Mouse (Mus musculus): ENCODE results near the gene Tpra1.

The Tpra1 gene

DNA sequence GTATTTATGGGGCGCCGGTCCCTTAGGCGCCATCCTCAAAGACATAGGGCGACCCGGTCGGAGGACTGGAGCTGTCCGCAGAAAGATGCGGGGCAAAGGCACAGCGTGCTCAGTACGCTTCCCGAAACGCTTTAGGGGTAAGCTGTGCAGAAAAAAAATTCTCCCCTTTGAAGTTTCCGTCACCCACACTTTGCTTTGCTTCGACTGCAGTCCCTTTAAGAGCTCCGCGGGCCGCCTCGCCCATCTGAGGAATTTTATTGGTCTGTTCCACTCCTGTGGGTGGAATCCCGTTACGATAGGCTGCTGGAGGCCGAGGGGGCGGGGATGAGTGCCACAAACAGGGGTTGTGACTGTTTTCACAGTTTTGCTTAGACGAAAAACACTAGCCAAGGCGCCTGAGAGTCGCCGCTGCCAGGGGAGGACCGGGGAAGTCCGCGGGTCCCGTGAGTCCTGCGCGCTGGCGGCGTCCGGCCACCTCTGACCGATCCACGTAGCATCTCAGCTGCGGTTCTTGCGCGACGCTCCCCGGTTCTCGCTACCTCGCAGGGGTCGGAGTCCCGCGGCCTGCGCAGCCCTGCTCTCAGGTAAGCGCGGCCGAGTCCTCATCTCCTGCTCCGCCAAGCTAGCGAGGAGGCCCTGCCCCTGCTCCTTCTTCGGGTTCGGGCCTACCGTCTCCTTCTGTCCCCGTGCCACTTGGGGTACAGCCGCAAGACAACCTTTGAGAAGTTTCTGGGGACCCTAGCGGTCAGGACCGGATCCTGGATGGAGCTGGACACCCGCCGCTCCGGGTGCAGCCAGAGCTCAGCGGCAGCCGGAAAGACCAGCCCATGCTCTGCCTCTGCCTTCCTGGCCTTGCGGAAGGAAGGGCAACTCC lies at the start of gene Tpra1:
Gene Tpra1, plus strand, starts transcription at position 305 of the 874 bp plus-strand sequence.
- peak; percentile 94 for DNase-seq

DNA sequence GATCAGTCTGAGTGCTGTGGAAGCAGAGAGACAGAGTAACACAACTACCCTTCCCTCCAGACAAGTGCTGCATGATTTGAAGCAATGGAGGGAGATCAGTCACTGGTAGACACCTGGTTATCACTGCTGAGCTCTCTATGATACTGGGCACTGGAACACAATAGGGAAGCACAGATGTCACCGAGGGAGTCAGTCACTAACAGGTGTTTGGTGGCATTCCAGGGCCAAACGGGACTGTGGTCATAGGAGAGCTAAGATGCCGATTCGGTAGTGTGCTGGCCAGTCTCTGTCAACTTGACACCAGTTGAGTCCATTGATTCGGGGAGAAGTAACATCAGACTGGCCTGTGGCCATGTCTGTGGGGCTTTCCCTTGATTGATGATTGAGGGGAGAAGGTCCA lies 47.5 kb upstream of the Tpra1 start:
- no peak for DNase-seq

DNA sequence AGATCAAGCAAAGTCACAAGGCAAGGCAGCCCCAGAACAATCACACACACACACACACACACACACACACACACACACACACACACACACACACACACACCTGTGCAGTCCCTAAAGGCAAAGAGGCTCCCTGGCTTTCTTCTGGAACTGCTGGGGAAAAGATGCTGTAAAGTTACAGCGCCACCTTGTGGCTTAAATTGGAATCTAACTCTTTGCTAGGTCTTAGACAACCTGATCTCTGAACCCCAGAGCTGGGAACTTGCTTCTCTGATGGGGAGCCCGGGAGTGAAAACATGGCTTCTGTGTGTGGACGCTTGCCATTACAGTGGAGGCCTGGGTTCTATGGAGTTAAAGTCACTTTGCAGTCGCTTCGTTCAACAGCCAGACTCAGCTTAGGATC lies 46.4 kb upstream of the Tpra1 start:
- DNase-seq, result peak; percentile 50

DNA sequence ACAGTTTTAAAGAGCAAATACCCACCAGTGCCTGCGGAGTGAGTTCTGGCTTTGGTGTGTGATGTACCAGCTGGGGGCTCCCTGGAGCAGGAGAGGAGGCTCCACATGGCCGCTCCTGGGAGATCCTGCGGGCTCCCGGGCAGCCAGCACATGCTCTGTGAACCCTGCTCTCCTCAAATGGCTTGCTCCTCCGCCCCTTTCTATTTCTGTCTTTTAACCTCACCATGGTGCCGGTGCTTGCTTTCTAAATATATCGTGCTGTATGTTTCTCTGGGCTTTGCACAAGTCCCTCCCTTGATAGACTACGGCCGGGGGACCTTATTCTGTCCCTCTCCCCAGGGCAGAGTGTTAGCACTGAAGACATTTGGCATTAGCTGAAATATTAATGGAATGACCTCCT lies 44.8 kb upstream of the Tpra1 start:
- no peak for DNase-seq

DNA sequence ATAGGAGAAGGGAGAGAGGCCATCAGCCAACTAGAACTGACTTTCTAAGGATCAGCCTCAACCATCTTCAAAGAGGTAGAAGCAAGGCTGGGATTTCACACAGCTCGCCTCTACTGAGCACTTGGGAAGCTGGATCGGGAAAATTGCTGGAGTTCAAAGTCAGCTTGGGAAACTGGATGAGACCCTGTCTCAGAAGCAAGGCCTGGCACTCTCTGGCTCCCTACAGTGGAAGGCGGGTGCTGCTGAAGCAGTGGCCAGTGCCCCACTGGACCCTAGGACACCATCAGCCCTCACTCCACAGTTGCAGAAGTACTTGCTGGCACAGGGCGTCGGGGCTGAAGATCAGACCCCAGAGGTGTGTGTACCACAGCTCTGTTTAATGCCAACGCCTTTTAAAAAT lies 44.2 kb upstream of the Tpra1 start:
- no peak for DNase-seq

DNA sequence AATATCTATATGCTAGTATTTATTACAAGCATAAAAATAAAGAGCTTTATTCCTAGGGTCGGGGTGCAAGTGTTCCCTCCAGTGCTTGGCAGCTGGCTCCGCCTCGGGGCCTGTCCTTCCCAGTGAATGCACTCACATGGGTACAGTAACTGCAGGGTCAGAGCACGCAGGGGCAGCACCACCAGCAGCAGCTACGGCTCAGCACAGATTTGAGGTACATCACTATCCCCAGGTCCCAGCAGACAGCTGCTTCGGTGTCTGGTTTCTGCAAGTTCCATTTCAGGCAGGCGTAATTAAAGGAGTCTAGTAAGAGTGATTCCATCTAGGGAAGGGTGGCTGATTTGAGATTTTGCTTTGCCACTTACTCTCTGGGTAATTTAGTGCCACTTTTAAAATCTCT lies 43.7 kb upstream of the Tpra1 start:
- DNase-seq, result no peak

DNA sequence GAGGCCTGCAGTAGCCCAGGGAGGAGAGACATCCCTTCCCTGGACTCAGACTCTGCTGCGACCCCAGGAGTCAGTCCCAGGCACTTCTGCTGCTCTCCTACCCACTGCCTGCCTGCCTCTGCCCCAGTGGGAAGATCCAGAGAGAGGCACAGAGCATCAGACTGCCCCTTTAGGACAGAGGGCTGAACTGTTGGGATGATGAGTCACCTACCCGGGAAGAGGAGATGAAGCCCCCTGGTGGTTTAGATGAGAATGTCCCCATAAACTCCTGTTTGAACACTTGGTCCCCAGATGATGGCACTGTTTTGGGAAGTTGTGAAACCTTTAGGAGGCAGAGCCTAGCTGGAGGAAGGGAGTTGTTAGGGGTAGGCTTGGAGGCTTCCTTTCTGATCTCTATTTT lies 41.1 kb upstream of the Tpra1 start:
- DNase-seq, result peak; percentile 33

DNA sequence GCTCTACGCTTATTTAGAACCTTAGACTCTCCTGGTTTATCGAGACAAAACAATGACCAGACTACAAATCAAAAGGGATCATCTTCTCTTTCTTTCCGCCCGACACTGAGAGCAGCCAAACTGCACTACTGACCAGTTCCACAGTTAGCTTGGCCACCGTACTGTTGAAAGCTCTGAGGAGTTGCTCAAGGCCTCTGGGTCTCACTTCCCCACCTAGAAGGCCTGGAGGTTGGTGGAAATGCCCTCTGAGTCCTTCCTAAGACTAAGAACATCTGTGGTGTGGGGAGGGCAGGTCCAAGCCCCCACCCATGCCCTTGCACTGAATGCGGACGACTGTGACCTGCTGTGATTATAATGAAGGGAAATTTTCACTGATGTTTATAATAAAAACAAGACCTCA lies 36.3 kb upstream of the Tpra1 start:
- DNase-seq, result no peak

DNA sequence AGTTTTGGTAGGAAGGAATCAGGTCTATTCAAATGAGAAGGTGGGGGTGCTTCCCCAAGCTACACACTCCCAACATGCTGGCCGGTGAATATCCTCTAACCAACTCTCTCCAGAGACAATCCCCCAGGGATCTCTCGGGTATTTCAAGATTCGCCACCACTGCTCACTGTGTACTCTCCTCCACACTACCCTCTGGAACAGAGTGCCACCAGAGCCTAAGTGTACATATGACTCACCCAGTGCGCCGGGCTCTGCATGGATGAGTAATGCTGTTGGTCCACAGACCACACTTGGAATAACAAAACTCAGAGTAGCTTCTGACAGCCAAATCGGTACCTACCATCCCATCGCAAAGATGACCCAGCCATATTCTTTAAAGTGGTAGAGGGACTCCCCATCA lies 32.6 kb upstream of the Tpra1 start:
- DNase-seq, result no peak

DNA sequence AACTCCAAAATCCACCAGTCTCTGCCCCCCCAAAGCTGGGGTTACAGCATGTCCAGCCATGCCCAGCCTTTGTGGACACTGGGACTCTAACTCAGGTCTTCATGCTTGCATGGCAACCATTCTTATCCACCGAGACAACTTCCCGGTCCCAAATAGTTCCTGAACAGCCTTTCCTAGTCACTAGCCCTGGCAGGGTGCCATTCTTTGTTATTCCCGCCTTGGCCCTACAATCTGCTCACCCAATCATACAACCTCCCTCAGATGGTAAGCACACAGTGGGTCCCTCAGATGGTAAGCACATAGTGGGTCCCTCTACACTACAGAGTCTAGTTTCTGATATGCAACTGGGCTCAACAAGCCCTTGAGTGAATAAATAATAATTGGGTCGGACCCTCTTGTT lies 31.5 kb upstream of the Tpra1 start:
- DNase-seq, result no peak

DNA sequence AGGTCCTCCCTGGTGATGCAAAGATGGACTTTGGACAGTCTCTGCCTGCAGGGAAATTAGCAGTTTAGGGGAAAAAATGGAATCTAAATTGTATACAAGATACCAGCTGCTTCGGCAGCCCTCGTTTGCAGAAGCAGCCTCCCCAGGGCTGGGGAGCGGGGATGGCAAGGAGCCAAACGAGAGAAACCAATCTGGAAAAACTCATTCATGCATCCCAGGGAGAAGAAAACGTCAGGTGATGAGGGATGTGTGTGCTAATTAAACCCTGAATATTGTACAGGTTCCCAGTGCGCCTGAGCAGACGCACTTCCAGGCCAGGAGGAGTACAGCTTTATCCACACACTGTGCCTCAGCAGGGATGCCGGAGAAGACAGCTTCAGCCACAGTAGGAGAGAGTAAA lies 30.5 kb upstream of the Tpra1 start:
- no peak for DNase-seq

DNA sequence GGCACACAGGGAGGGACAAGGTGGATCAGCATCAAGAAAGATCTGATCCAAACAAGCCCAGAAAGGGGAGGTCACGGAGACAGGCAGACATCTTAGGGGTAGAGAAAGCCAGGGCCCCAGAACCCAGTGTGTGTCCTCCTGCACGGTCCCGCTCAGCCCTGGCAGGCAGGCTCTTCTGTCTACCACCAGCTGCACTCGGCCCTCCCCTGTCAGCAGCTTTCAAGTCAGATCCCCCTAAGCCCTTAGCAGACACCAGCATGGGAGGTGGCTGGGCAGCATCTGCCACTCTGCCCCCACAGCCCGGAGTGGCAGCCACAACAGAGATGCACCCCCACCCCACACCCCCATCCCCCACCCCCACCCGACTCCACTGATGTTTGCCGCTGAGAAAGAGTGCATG lies 29.2 kb upstream of the Tpra1 start:
- peak; percentile 51 for DNase-seq

DNA sequence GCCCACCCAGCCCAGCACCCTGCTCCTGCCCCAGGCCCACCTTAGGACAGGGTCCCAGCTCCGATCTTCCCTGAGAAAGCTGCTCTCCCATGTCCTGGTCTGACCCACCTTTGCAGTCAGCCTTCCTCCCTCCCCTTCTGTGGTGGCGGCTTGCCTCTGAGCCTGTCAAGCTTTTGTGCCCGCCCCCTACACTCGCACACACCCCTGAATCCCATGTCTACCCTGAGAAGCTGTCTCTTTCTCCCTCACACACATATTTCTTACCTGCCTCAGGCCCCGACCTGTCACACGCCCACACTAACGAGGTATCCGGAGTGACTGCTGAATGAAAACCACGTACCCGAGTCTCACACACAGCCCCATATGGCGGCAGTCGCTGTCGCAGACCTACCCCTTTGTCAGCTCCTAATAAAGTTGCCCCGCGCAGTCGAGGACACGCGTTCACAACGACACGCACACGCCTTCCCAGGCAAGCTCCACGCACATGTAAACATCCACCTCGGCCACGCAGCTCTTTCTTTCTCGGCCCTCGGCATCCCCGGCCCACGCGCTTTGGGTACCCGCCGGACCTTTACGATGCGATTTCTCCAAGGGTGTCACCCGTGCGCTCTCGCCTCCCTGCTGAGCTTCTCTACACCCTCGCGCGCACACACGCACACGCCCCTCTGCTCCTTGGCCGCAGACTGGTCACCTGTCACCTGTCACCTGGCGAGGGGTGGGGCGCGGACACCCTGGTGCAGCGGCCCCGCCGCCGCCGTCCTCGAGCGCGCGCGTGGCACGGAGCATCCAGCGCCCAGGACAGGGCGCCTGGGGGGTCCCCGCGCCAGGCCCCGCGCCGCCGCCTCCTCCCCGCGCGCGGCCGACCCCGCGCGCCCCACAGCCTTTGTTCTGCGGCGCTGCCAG lies 27.8 kb upstream of the Tpra1 start:
- DNase-seq, result peak; percentile 32

DNA sequence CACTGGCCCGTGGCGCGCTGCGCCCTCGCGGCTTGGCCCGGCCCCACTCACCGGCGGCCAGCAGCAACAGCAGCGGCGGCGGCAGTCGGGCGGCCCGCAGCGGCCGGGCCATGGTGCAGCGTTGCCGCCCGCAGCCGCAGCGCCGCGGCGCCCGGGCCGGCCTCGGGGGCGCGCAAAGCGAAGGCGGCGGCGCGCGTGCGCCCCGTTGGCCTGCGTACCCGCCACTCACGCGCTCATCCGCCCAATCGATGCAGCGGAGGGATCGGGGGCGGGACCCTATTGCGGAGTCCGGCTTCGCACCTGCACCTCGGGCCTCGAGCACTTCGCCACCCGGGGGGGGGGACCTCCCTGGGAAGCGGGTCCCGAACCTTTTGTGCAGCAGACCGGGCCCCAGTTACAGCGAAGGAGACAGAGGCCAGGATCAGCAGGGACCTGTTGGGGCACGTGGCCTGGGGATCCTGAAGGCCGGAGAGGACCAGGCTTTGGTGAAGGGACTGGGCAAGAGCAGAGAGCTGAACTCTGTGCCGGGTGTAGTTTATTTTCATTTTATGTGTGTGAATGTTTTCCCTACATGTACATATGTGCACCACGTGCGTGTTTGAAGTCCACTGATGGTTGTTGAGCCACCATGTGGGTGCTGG lies 27.1 kb upstream of the Tpra1 start, which contains the start of gene Podxl2:
Gene Podxl2, minus strand, starts transcription at position 177 of the 641 bp plus-strand sequence.
- DNase-seq, result peak; percentile 78

DNA sequence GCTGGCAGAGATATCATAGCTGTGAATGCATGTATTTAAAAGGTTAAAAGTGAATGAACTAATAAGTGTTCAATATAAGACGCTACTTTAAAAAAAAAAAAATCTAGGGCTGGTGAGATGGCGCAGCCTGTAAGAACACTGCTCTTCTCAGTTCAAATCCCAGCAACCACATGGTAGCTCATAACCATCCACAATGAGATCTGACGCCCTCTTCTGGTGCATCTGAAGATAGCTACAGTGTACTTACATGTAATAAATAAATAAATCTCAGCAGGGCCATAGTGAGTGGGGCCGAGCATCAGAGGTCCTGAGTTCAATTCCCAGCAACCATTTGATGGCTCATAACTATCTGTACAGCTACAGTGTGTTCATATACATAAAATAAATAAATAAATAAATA lies 22.6 kb upstream of the Tpra1 start:
- no peak for DNase-seq

DNA sequence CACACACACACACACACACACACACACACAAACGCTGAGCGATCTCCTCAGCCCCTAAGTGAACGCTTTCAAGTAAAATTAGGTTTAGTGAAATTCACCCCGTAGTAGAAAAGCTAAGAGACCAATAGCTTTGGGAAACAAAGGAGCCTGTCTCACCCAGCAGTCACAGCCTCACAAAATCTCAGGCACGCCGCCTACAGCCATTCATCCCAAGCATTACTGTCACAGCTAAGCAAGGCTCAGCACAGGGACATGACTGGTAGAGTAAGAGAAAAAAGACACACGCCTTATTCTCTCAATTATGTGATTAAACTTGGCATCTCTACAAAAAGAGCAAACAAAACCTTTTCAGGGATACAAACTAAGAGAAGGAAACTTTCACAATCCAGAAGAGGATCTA lies 20.7 kb upstream of the Tpra1 start:
- DNase-seq, result no peak

DNA sequence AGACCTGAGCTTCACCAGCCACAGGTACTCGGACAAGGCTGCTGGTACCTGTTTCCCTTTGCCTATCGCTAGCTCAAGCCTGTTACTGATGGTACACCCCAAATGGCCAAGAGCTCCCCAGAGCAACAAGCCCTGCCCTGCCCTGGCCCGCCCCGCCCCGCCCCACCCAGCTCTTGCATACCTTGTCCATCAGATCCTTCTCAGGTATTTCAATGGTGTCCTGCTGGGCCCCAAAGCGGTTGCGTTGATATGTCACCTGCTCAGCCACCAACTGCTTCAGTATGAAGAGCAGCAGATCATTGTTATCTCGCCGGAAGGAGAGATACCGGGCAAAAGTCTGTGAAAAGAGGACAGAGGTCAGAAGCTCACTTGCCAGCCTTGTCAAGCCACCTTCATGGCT lies 17.9 kb upstream of the Tpra1 start:
- no peak for DNase-seq

DNA sequence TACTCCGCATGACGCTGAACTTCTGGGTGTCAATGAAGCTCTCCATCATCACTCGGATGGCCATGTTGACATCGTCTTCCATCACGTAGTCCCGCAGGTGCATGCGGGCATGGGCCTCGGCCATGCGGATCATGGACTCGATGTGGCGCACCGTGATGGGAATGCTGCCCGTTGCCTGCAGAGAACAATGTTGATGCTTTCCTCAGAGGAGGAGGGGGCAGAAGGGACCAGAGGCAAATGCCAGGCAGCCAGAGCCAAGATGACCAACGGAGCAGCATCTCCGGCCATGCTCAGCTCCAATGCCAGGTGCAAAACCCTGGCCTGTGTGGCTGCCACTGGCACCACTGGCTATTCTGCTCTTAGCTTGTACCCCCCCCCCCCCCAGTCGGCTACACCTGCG lies 17.4 kb upstream of the Tpra1 start:
- no peak for DNase-seq

DNA sequence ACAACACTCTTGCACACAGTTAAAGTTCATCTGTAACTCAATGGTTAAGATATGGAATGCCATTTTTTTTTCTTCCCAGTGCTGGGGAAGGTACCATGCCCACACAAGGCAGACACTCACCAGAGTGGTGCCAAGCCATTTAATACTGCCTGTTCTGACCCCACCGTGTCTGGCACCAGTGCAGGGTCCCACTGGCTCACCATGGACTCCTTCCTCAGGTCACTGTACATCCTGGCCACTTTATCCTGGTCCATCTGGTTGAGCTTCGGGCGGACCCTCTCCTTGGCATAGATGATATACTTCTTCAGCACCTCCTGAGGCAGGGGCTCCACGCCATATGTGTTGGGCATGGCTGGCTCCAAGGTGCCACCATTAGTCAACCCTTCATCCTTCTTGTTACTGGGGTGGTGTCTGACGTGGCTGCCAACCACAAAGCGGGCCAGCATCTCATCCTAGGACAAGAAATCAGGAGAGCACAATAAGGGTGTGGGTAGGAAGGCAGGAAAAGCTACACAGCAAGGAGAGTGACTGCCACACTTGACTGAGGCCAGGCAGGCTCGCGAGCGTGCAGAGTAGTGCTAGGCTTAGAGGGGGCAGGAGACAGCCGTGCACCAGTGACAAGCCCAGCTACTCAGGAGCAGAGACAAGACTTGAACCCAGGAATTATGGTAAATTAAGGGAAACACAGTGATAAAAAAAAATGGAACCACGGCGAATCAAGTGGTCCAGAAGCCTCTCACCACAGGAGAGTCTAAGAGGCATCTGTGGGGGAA lies 16.2 kb upstream of the Tpra1 start:
- no peak for DNase-seq

DNA sequence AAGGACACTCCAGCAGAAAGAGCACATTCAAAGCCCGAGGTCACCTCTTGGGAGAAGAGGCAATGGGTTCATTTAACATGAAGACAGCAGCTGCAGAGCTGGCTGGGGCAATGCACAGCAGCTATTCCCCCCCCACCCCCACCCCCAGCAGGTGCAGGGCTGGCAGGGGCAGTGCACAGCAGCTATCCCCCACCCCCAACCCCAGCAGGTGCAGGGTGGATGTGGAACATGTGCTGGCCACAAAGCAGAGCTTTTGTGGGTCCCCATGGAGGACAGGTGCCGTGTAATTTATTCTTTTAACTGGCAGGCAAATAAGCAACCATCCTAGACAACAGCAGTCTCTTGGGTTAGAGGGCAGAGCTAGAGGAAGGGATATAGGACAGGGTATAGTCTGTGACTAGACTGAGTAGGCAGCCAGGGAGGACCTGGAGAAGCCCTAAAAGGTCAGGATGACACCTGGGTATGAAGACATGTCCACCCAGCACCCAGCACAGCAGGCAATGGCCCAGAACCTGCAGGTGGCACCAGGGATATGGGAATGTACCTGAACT lies 15.6 kb upstream of the Tpra1 start:
- peak; percentile 80 for DNase-seq

DNA sequence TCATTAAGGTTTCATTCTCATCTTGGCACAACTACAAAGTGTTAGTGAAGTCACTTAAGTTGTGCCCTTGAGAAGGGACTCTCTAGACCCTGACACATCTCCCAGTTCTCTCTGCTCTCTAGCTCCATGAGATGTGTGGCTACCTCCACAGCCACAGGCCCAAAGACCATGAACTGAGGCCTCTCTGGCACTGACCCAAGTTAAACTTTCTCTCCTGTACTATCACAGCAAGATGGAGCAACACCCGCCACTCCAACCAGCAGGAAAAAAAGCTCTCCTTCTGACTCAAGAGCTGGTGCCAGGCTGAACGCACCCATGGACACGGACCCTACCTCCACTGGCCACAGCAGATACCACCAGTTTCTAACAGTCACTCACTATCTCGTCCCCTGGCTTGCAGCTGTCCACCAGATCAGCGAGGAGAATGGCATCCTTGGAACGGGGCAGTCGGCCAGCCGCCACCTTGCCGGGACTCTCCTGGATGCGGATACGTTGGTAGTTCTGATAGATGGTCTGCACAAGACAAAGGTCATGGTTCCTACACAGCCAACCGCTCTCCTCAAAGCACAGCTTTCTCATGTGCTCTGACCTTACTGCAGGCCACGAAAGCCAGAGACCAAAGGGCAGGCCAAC lies 12.5 kb upstream of the Tpra1 start:
- no peak for DNase-seq

DNA sequence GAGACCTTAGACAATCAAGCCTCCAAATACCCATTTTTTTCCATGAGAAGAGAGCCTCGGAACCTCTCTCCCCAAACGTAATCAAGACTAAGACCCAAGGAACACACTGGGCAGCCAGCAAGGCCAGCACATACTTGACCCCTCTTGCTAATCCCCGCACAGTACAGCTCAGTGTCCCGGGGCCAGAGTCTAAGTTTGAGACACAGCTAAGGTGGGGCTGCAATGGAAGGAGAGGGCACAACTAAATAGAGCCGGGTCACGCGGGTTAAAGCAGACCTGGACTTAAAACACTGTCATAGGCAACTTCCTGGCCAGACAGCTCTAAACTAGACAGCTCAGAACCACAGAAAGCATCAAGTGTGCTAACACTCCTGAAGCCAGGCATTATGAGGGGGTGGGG lies 11.2 kb upstream of the Tpra1 start:
- DNase-seq, result no peak
